Mouse (Mus musculus): ENCODE measurements around the gene Cnfn. TPM values are rescaled to one million over a fixed set of nuclear protein-coding genes. Genes with fewer than 3 reads are reported as not detected.
A peak's percentile ranks its signal among the peaks of the same experiment; 100 is the strongest.

Gene Cnfn
- total RNA-seq, 2 experiments from 2014 or later: not detected

DNA sequence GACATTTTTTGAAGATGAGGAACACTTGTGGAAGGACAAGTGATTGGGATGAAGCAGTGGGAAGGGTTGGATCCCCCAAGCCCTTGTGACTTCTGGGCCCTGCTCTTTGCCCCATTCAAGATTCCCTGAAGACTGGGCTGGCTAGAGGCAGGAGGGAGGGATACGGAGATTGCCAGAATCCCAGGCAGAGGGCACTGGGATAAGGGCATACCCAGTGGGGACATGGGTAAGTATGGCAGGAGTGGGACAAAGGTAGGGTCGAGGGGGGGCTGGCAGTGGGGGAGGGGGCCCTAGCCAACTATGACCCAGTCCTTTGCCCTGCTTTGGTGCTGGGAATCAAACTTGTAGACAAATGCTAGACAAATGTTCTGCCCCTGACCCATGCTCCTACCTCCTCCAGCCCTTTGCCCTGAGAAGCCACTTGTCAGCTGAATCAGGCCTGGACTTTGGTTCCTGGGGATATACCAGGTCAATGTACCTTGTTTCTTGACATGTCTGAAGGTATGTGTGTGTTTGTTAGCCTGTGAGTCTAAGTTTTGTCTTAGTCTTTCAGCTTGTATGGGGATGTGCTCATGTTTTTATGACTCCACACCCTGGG, 22.4 kb upstream of the Cnfn start:
- no peak for ATAC-seq (replicated peaks; ENCODE audit: low FRiP score, poor library complexity, severe bottlenecking)

- ATAC-seq (replicated peaks; ENCODE audit: low FRiP score, poor library complexity, severe bottlenecking): no peak
Observed at GRCm38 (mm10) chr7:25390986-25391385, 21.5 kb upstream of the Cnfn start.

- peak; percentile 93 for ATAC-seq (replicated peaks; ENCODE audit: low FRiP score, poor library complexity, severe bottlenecking)
Observed at GRCm38 (mm10) chr7:25390054-25390770, 20.7 kb upstream of the Cnfn start.

GRCm38 (mm10) chr7:25388916-25389315, 19.4 kb upstream of the Cnfn start:
- no peak for ATAC-seq (replicated peaks; ENCODE audit: low FRiP score, poor library complexity, severe bottlenecking)

GRCm38 (mm10) chr7:25387811-25388440, 18.4 kb upstream of the Cnfn start:
- no peak for ATAC-seq (replicated peaks; ENCODE audit: low FRiP score, poor library complexity, severe bottlenecking)

- no peak for ATAC-seq (replicated peaks; ENCODE audit: low FRiP score, poor library complexity, severe bottlenecking)
Observed at GRCm38 (mm10) chr7:25385850-25386555, 16.5 kb upstream of the Cnfn start.

DNA sequence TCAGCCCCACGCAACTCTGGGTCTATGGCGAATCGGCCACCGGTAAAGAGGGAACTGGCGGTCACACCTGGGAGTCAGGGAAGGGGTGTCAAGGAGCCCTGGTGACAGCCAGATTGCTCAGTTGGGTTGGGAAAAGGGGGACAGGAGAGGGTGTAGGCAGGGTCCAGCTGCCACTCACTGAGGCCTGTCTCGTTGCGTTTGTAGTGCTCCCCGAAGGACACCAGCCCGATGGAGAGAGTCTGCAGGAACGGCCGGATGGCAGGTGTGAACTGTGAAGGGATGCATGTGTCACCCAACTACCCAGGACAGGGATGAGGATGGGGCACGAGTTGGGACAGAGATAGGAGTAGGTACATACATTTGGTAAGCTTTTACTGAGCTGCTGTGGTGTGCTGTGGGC, 15.7 kb upstream of the Cnfn start:
- no peak for ATAC-seq (replicated peaks; ENCODE audit: low FRiP score, poor library complexity, severe bottlenecking)

GRCm38 (mm10) chr7:25384818-25385217, 15.3 kb upstream of the Cnfn start:
- no peak for ATAC-seq (replicated peaks; ENCODE audit: low FRiP score, poor library complexity, severe bottlenecking)

DNA sequence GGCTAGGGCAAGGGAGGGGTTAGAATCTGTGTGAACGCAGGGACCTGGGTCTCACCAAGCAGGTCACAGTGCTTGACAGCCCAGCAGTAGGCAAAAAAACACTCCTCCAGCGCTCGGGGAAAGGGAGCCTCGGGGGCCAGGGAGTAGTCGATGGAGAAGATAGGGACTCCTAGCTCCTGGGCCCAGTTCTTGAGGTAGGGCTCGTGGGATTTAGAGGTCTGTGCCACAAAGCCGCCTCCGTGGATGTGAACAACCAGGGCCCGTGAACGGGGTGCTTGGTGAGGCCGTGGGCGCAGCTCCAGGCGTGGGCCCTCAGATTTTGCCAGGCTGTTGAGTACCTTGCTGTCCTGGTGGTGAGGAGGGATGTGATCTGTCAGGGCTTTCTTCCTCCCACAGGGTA, 14.8 kb upstream of the Cnfn start:
- no peak for ATAC-seq (replicated peaks; ENCODE audit: low FRiP score, poor library complexity, severe bottlenecking)

GRCm38 (mm10) chr7:25383891-25384290, 14.4 kb upstream of the Cnfn start:
- ATAC-seq (replicated peaks; ENCODE audit: low FRiP score, poor library complexity, severe bottlenecking): no peak

- ATAC-seq (replicated peaks; ENCODE audit: low FRiP score, poor library complexity, severe bottlenecking): no peak
Observed at GRCm38 (mm10) chr7:25383385-25383784, 13.9 kb upstream of the Cnfn start.

DNA sequence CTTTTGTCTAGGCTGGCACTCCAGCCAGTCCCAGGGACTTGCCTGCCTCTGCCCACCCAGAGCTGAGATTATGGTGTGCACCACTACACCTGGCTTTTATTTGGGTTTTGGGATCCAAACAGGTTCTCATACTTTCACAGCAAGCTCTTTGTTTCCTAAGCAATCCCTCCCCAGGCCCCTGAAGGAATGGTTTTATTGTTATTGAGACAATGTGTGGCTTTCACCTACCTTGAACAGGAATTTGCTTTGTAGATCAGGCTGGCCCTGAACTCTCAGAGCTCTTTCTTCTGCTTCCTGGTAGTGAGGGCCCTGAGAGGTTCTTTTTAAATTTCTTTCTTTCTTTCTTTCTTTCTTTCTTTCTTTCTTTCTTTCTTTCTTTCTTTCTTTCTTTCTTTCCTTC, 13.0 kb upstream of the Cnfn start:
- ATAC-seq (replicated peaks; ENCODE audit: low FRiP score, poor library complexity, severe bottlenecking): no peak

DNA sequence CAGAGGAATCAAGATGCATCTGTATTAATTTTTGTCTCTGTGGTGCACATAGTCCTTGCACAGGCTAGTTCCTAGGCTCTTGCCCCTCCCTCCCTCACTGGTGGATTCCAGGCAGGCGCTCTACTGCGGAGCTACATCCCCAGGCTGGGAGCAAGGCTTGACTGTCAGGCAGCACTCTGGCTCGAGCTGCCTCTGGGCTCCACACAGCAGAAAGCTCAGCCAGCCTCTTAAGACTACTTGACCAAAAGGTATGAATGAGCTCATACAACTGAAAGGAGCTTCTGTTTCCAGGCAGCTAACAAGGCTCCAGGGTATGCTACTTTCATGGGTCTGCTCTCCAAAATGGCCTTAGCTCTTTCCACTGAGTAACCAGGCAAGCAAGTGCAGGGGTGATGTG, 11.8 kb upstream of the Cnfn start:
- no peak for ATAC-seq (replicated peaks; ENCODE audit: low FRiP score, poor library complexity, severe bottlenecking)

- no peak for ATAC-seq (replicated peaks; ENCODE audit: low FRiP score, poor library complexity, severe bottlenecking)
Observed at GRCm38 (mm10) chr7:25380392-25381283, 11.1 kb upstream of the Cnfn start.

GRCm38 (mm10) chr7:25379551-25380351, 10.2 kb upstream of the Cnfn start:
- ATAC-seq (replicated peaks; ENCODE audit: low FRiP score, poor library complexity, severe bottlenecking): no peak

- ATAC-seq (replicated peaks; ENCODE audit: low FRiP score, poor library complexity, severe bottlenecking): no peak
Observed at GRCm38 (mm10) chr7:25378181-25379100, 8.9 kb upstream of the Cnfn start.

- ATAC-seq (replicated peaks; ENCODE audit: low FRiP score, poor library complexity, severe bottlenecking): no peak
Observed at GRCm38 (mm10) chr7:25377100-25377700, 7.7 kb upstream of the Cnfn start.

All from erythroid progenitor cell, adult 5-6 weeks (primary cell).